Mouse (Mus musculus): ENCODE measurements around the gene Lep. TPM values are rescaled to one million over a fixed set of nuclear protein-coding genes. Genes with fewer than 3 reads are reported as not detected.

Lep gene
- not detected in 2 replicates for total RNA-seq (2015; ENCODE audit: low replicate concordance)
- total RNA-seq (2017; ENCODE audit: low replicate concordance), result not detected in 2 replicates

- no peak for ATAC-seq (replicated peaks; ENCODE audit: low FRiP score, poor library complexity, severe bottlenecking)
Observed at GRCm38 (mm10) chr6:29059846-29060685, at the start of gene Lep. Gene Lep (plus strand): TSS chr6:29060220.

GRCm38 (mm10) chr6:29011651-29012050 lies 48.4 kb upstream of the Lep start:
- no peak for ATAC-seq (replicated peaks; ENCODE audit: low FRiP score, poor library complexity, severe bottlenecking)

- no peak for ATAC-seq (replicated peaks; ENCODE audit: low FRiP score, poor library complexity, severe bottlenecking)
Observed at GRCm38 (mm10) chr6:29013216-29013615, 46.8 kb upstream of the Lep start.

- ATAC-seq (replicated peaks; ENCODE audit: low FRiP score, poor library complexity, severe bottlenecking), result no peak
Observed at GRCm38 (mm10) chr6:29016891-29017412, 43.1 kb upstream of the Lep start.

- ATAC-seq (replicated peaks; ENCODE audit: low FRiP score, poor library complexity, severe bottlenecking), result no peak
Observed at GRCm38 (mm10) chr6:29019756-29020720, 40.0 kb upstream of the Lep start.

- ATAC-seq (replicated peaks; ENCODE audit: low FRiP score, poor library complexity, severe bottlenecking), result no peak
Observed at GRCm38 (mm10) chr6:29020937-29021336, 39.1 kb upstream of the Lep start.

- no peak for ATAC-seq (replicated peaks; ENCODE audit: low FRiP score, poor library complexity, severe bottlenecking)
Observed at GRCm38 (mm10) chr6:29021501-29021900, 38.5 kb upstream of the Lep start.

- ATAC-seq (replicated peaks; ENCODE audit: low FRiP score, poor library complexity, severe bottlenecking), result no peak
Observed at GRCm38 (mm10) chr6:29022115-29022514, 37.9 kb upstream of the Lep start.

GRCm38 (mm10) chr6:29023206-29023967 lies 36.6 kb upstream of the Lep start:
- no peak for ATAC-seq (replicated peaks; ENCODE audit: low FRiP score, poor library complexity, severe bottlenecking)

GRCm38 (mm10) chr6:29024000-29024417 lies 36.0 kb upstream of the Lep start:
- peak; percentile 47; the same call in 1 of the 2 replicates for ATAC-seq (replicated peaks; ENCODE audit: low FRiP score, poor library complexity, severe bottlenecking)

GRCm38 (mm10) chr6:29025796-29026482 lies 34.1 kb upstream of the Lep start:
- ATAC-seq (replicated peaks; ENCODE audit: low FRiP score, poor library complexity, severe bottlenecking), result no peak

GRCm38 (mm10) chr6:29026766-29027165 lies 33.3 kb upstream of the Lep start:
- ATAC-seq (replicated peaks; ENCODE audit: low FRiP score, poor library complexity, severe bottlenecking), result no peak

- no peak for ATAC-seq (replicated peaks; ENCODE audit: low FRiP score, poor library complexity, severe bottlenecking)
Observed at GRCm38 (mm10) chr6:29028129-29028528, 31.9 kb upstream of the Lep start.

- ATAC-seq (replicated peaks; ENCODE audit: low FRiP score, poor library complexity, severe bottlenecking), result no peak
Observed at GRCm38 (mm10) chr6:29029521-29029920, 30.5 kb upstream of the Lep start.

GRCm38 (mm10) chr6:29031216-29031615 lies 28.8 kb upstream of the Lep start:
- ATAC-seq (replicated peaks; ENCODE audit: low FRiP score, poor library complexity, severe bottlenecking), result no peak

GRCm38 (mm10) chr6:29031704-29032310 lies 28.2 kb upstream of the Lep start:
- no peak for ATAC-seq (replicated peaks; ENCODE audit: low FRiP score, poor library complexity, severe bottlenecking)

- ATAC-seq (replicated peaks; ENCODE audit: low FRiP score, poor library complexity, severe bottlenecking), result no peak
Observed at GRCm38 (mm10) chr6:29032411-29032810, 27.6 kb upstream of the Lep start.

- no peak for ATAC-seq (replicated peaks; ENCODE audit: low FRiP score, poor library complexity, severe bottlenecking)
Observed at GRCm38 (mm10) chr6:29033981-29034646, 25.9 kb upstream of the Lep start.

All from erythroid progenitor cell, adult 5-6 weeks (primary cell).